Mouse (Mus musculus) intestine, embryonic 14.5 days (tissue): ENCODE data around the gene Rgp1. TPM values are rescaled to one million over a fixed set of nuclear protein-coding genes. Genes with fewer than 3 reads are reported as not detected.

Experiments
- ATAC-seq: fragments of 200-750 bp; cut with Nextera tagmentation; replicated peaks from 2 replicates; pipeline ENCODE4 v1.8.0; 2017; ENCODE audit warnings: low read depth, moderate number of reproducible peaks, moderate TSS enrichment, moderate library complexity; ENCODE audit not compliant: low FRiP score, low TSS enrichment
- DNase-seq: peaks from one replicate; pipeline ENCODE4 v3.0.0-alpha.2; 2018; ENCODE audit warnings: low spot score
- H3K27ac ChIP-seq: fragments of 300-500 bp; sonication (generic); 2 replicates; pipeline ENCODE4 v1.5.1; 2014; ENCODE audit warnings: low read depth, mild to moderate bottlenecking, control low read depth
- H3K27me3 ChIP-seq: fragments of 300-500 bp; sonication (generic); replicated peaks from 2 replicates; pipeline ENCODE4 v1.6.1; 2014; ENCODE audit warnings: low read length, control low read depth; ENCODE audit not compliant: control insufficient read depth, insufficient read depth
- H3K36me3 ChIP-seq: fragments of 300-500 bp; sonication (generic); 2 replicates; pipeline ENCODE4 v1.6.1; 2014; ENCODE audit warnings: low read length, control low read depth; ENCODE audit not compliant: control insufficient read depth, insufficient read depth
- H3K4me1 ChIP-seq: fragments of 300-500 bp; sonication (generic); replicated peaks from 2 replicates; pipeline ENCODE4 v1.6.1; 2014; ENCODE audit warnings: low read length, control low read depth, mixed read lengths; ENCODE audit not compliant: control insufficient read depth, insufficient read depth
- H3K4me2 ChIP-seq: fragments of 300-500 bp; sonication (generic); 2 replicates; pipeline ENCODE4 v1.6.1; 2014; ENCODE audit warnings: low read length
- H3K4me3 ChIP-seq: fragments of 300-500 bp; sonication (generic); 2 replicates; pipeline ENCODE4 v1.5.1; 2014; ENCODE audit warnings: low read depth, low read length, control low read depth, mixed read lengths
- H3K9ac ChIP-seq: fragments of 300-500 bp; sonication (generic); 2 replicates; pipeline ENCODE4 v1.6.1; 2014; ENCODE audit warnings: mild to moderate bottlenecking, low read length
- H3K9me3 ChIP-seq: fragments of 300-500 bp; sonication (generic); 2 replicates; pipeline ENCODE4 v1.6.1; 2016; ENCODE audit warnings: low read length, control low read depth; ENCODE audit not compliant: control insufficient read depth
- WGBS: fragments of 180-500 bp; shearing (Covaris S2); extraction: QIAGEN DNeasy Blood & Tissue Kit; methylation state at CpG from one replicate; pipeline ENCODE4 v1.1.7; 2014; 5-methylcytosine and 5-hydroxymethylcytosine counted together
- polyA plus RNA-seq: library from polyadenylated mRNA; unstranded; fragments of >200 nt; fragmentation: Nextera tagmentation; extraction: Ambion mirVana; gene quantifications from 2 replicates; pipeline ENCODE4 v1.2.1, GENCODE M21; 2014

The Rgp1 gene
- polyA plus RNA-seq, 1 experiment from 2014 or later: 29.7 TPM

DNA sequence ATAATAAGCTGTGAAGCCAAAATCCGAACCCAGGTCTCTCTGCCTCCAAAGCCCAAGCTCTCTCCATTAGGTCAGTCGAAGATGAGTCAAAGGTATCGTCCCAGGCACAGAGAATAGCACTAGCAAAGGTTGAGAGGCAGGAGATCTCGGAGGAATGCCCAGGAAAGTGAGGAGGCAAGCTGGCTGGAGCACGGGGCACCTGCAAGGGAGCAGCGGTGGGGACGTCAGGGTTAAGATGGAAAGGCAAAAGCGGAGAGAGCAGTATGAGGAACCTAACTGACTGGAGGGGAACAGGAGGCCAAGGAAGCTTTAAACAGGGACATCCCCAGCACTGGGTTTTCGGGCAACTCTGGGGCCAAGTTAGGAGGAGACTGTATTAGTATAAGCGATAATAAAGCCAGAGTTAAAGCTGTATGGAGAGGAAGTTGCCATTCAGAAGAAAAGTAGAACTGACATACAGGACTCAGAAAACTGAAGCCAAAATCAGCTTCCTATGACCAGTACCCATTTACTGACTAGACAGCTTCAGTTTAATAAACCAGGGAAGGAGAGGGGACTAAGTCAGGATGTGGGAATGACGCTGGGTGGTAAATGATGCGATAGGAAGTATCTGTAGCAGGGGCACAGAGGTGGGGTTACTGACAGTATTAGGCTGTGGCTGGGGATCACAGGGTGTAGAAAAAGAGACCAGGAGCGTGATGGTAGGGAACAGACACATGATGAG is 18.8 kb upstream of the Rgp1 start:
- WGBS: 60% methylated on average over 13 of the region's 13 CpGs
- Histone ChIP-seq H3K36me3 (peaks cover 29% of the 10 kb centered on the region), H3K4me3 (peak overlapping the region; percentile 84; the same call in 1 of the 2 replicates), H3K27ac (peak overlapping the region; percentile 92), H3K9ac (peak overlapping the region; percentile 29; the same call in 1 of the 2 replicates), H3K4me2 (peak overlapping the region; percentile 75), H3K27me3 (no peaks in the 10 kb centered on the region), H3K4me1 (peaks cover 53% of the 10 kb centered on the region), H3K9me3 (no peaks in the 10 kb centered on the region)
- DNase-seq: no peak
- ATAC-seq: no peak

DNA sequence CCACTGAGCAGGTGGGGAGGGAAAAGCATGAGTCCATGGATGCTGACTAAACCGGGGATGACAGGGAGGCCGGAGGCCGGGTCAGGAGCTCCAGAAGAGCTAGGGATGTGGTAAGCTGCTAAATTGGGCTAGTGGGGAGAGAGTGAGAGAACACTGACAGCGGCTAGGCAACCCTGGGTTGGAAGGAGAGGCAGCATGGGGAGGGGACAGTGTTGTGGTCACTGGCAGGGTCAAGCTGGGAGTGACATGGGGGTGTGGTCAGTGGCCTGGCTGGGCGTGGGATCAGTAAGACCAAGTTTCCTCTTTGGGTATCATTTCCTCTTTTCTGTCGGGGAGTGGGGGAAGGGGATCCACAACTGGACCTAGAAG is 18.3 kb upstream of the Rgp1 start:
- Histone ChIP-seq H3K27me3 (no peaks in the 10 kb centered on the region), H3K4me3 (peak overlapping the region; percentile 84), H3K9ac (peak overlapping the region; percentile 29; the same call in 1 of the 2 replicates), H3K36me3 (peaks cover 29% of the 10 kb centered on the region), H3K27ac (no peak overlapping the region), H3K9me3 (no peaks in the 10 kb centered on the region), H3K4me2 (peak overlapping the region; percentile 75), H3K4me1 (peaks cover 53% of the 10 kb centered on the region)
- ATAC-seq: no peak
- DNase-seq: no peak
- 28% methylated on average over 6 of the region's 6 CpGs for WGBS

DNA sequence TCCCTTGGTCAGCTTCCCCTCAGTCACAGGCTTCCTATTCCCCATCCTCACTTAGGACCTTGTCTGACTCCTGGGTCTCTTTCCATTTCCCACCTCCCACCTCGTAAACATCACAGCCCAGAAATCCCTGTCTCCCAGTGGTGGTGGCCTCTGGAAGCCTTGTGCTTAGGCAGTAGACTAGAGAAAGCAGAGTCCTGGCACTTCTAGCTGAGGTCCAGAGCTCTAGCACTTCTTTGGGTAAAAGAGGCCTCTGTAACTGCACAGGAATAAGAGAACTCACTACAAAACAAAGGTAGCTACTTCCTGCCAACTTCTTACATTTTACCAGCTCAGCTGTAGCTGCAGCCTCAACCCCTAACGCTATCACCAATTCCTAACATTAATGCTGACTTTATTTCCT is 17.5 kb upstream of the Rgp1 start:
- H3K4me3 ChIP-seq: peak overlapping the region; percentile 84
- ATAC-seq (no peak), DNase-seq (no peak)
- peaks cover 53% of the 10 kb centered on the region for H3K4me1 ChIP-seq
- no peaks in the 10 kb centered on the region for H3K27me3 ChIP-seq
- WGBS: 13% methylated on average over 2 of the region's 2 CpGs
- H3K9ac ChIP-seq: peak overlapping the region; percentile 92
- H3K9me3 ChIP-seq: no peaks in the 10 kb centered on the region
- peaks cover 29% of the 10 kb centered on the region for H3K36me3 ChIP-seq
- H3K27ac ChIP-seq: peak overlapping the region; percentile 99
- H3K4me2 ChIP-seq: peak overlapping the region; percentile 75

DNA sequence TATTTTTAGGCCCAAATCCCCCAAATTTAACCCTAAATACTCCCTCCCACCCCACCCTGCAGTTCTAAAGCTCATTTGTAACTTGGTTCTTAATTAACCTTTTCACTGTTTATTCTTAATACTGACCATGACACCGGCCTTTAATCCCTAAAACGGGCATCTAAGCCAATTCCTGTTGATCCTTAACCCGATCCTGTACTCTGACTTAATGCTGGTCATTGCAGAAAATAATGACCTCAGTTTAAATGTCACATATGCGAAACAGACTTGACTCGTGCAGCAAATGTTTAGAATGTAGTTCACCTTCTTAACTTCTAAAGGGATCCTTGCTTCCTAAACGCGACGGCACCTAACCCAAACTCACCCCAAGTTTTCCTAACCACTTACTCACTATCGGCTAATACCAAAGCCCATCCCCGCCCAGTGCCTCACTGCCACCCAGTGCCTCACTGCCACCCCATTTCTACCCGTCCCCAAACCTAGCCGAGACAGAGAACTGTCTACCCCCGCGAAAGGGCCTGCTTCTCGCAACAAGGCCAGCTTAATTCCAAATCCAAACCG is 17.0 kb upstream of the Rgp1 start:
- Histone ChIP-seq H3K27ac (peak overlapping the region; percentile 99), H3K36me3 (peaks cover 29% of the 10 kb centered on the region), H3K27me3 (no peaks in the 10 kb centered on the region), H3K4me2 (peak overlapping the region; percentile 75), H3K9ac (peak overlapping the region; percentile 92), H3K4me3 (peak overlapping the region; percentile 84), H3K4me1 (peaks cover 53% of the 10 kb centered on the region), H3K9me3 (no peaks in the 10 kb centered on the region)
- WGBS: 1% methylated on average over 16 of the region's 16 CpGs
- DNase-seq (no peak), ATAC-seq (no peak)

DNA sequence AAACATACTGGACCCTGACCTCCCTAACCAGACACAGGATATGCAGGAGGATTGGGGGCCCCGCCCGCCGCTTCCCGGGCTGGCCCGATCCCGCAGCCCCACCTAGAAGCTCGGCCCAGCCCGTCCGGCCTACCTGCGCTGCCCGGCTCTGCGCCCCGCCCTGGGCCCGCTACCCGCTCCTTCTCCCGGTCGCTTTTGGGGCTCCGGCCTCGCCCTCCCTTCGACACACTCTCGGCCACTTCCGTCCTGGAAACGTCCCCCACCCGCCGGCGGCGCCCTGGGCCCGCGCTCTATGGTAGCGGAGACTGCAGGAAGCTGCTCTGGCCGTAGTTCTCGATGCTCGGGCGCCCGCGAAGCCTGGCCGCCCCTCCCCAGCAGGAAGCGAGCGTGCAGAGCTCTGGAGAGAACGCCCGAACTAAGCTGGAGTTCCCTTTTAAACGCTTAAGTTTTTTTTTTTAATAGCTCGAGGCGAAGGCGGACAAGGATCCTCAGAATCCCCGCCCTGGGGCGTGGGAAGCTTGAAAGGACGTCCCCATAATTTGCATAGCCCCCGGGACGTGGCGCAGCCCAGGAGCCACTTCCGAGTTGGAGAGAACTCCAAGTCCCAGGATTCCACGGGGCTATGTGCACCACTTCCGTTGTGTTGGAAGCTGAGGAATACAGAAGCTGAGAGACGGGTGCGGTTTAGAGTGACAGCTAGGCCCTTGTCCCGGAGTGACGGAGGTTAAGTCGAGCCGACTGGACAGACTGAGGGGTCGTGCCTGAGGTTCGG is 16.3 kb upstream of the Rgp1 start, which contains the start of the genes Creb3 and Tln1:
Gene Creb3, plus strand, starts transcription at position 336 of the 772 bp plus-strand sequence.
Gene Tln1, minus strand, starts transcription at position 695 of the 772 bp plus-strand sequence.
- DNase-seq (peak; percentile 96), ATAC-seq (peak; percentile 92)
- Histone ChIP-seq H3K4me2 (peak within 1 kb of the TSS; percentile 75), H3K9ac (peak within 1 kb of the TSS; percentile 92), H3K4me1 (peaks cover 52% of the 10 kb centered on the region), H3K27me3 (no peaks in the 10 kb centered on the region), H3K27ac (peak within 1 kb of the TSS; percentile 99), H3K36me3 (peaks cover 29% of the 10 kb centered on the region), H3K4me3 (peak within 1 kb of the TSS; percentile 84), H3K9me3 (no peaks in the 10 kb centered on the region)
- WGBS: under 1% methylated on average over 61 of the region's 62 CpGs

DNA sequence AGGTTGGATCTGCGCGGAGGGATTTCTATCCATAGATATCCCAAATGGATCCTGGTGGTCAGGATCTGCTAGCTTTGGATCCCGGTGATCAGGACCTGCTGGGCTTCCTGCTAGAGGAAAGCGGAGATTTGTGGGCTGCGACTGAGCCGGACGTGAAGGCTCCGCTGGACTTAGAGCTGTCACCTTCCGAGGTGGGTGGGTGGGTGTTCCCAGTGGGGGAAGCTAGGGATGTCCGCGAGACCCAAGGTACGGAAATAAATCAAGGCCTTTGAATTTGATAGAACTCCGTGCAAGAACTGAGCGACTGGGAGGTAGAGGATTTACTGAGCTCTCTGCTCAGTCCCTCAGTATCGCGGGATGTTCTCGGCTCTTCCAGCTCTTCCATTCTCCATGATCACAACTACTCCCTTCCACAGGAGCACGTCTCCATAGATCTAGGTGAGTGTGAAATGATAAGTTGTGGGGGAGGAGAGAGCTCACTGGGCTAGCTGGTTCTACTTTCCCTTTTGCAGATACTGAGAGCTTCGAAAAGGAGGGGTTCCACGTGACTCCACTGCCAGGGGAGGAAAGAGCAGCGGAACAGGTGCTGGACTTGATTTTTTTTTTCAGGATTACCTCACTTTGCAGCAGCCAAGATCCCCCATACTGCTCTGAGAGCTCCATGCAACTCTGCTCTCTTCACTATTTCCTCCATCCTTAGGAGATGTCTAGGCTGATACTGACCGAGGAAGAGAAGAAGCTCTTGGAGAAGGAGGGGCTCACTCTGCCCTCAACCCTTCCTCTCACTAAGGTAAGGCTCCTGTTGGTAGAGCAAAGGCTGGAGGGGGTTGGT is 15.5 kb upstream of the Rgp1 start:
- DNase-seq: peak; percentile 60

DNA sequence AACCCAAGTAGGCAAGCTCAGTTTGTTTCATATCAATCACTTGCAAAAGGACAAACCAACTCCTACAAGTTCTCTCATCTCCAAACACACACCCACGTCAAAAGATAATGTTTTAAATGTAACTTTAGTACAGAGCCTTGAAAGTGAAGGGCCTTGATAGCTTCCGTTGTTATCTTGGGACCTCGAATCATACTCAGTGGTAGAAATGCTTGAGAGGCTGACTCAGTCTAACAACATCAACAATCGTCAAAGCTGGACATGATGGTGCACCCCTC is 15.0 kb upstream of the Rgp1 start:
- Histone ChIP-seq H3K4me3 (peak overlapping the region; percentile 84), H3K9me3 (no peaks in the 10 kb centered on the region), H3K27me3 (no peaks in the 10 kb centered on the region), H3K4me2 (peak overlapping the region; percentile 75), H3K27ac (no peak overlapping the region), H3K36me3 (peaks cover 40% of the 10 kb centered on the region), H3K4me1 (peaks cover 39% of the 10 kb centered on the region), H3K9ac (peak overlapping the region; percentile 92)
- DNase-seq: no peak
- 77% methylated on average over 4 of the region's 4 CpGs for WGBS
- ATAC-seq: no peak

More for the DNA sequence above, 15.5 kb upstream of the Rgp1 start:
- Histone ChIP-seq H3K27me3 (no peaks in the 10 kb centered on the region), H3K4me2 (peak overlapping the region; percentile 75), H3K9me3 (no peaks in the 10 kb centered on the region), H3K4me1 (peaks cover 44% of the 10 kb centered on the region), H3K36me3 (peaks cover 35% of the 10 kb centered on the region), H3K4me3 (peak overlapping the region; percentile 84), H3K9ac (peak overlapping the region; percentile 92), H3K27ac (peak overlapping the region; percentile 99)
- 9% methylated on average over 22 of the region's 22 CpGs for WGBS
- peak; percentile 16; the same call in 1 of the 2 replicates for ATAC-seq

DNA sequence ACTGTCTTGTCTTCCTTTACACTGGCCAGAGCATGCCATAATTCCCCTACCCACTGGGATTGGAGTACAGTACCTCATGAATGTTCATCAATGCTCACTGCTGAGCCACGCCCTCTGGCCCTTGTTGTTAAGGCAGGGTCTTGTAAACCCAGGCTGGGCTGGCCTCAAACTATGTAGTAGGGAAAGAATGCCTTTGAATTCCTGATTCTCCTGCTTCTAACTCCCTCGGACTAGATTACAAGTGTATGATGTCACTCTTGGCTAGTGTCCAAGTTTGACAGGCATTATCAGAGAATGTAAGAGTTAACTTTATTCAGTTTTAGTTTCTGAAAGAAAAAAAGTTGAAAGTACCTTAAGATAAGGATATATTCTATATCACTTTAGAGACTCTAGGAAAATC is 14.3 kb upstream of the Rgp1 start:
- H3K27ac ChIP-seq: no peak overlapping the region
- ATAC-seq (no peak), DNase-seq (no peak)
- H3K9me3 ChIP-seq: no peaks in the 10 kb centered on the region
- H3K9ac ChIP-seq: no peak overlapping the region
- peaks cover 47% of the 10 kb centered on the region for H3K36me3 ChIP-seq
- no peaks in the 10 kb centered on the region for H3K27me3 ChIP-seq
- H3K4me3 ChIP-seq: no peak overlapping the region
- no peak overlapping the region; the same call in 1 of the 2 replicates for H3K4me2 ChIP-seq
- WGBS: 39% methylated on average over 2 of the region's 2 CpGs
- H3K4me1 ChIP-seq: peaks cover 33% of the 10 kb centered on the region
